In the genomic region with DNA sequence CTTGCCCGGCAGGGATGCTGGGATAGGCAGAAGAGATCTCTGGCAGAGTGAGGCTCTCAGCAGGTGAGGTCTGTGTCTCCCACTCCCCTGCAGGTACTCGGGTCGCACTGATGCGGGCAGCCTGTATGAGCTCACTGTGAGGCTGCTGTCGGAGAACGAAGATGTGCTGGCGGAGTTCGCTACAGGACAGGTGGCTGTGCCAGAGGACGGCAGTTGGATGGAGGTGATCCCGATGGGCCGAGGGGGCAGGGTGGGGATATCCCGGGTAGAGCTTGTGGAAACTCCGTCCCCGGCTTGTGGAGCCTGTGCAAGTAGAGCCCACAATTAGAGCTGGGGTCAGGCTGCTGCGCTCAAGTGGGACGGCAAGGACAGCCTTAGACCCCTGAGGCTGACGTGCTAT, we compare ENCODE assay signal across 19 mouse cellular contexts. TPM values are rescaled to one million over a fixed set of nuclear protein-coding genes. Genes with fewer than 3 reads are reported as not detected.
DNase-seq lines count a peak whose midpoint lies in the region; ATAC-seq and TF ChIP-seq lines count a peak whose summit lies in the region.
"Had no signal": no experiment of that assay in that cellular context is flagged by ENCODE, and none has a peak within 500 bp of the region (broad histone marks: within the 10 kb centered on the region; RNA-seq: fewer than 3 reads in every experiment).

No protein-coding gene starts in this region.

- peaks cover 67% of the 10 kb centered on the region for H3K27me3 ChIP-seq in forebrain, embryonic 15.5 days
- peaks cover 62% of the 10 kb centered on the region for H3K27me3 ChIP-seq in forebrain, embryonic 14.5 days (replicated peaks; ENCODE audit: control insufficient read depth, insufficient read depth, low read length)
- peaks cover 98% of the 10 kb centered on the region for H3K27me3 ChIP-seq in midbrain, embryonic 10.5 days (ENCODE audit: low read depth, poor library complexity, severe bottlenecking)
- H3K27me3 ChIP-seq in midbrain, embryonic 14.5 days (ENCODE audit: control insufficient read depth, insufficient read depth, low read length), result peaks cover 66% of the 10 kb centered on the region
- peaks cover 61% of the 10 kb centered on the region for H3K27me3 ChIP-seq in hindbrain, embryonic 11.5 days (ENCODE audit: control insufficient read depth, insufficient read depth, low read length)
- H3K27me3 ChIP-seq in hindbrain, postnatal 0 days (ENCODE audit: insufficient read depth, low read length), result peaks cover 15% of the 10 kb centered on the region; the same call in 1 of the 2 replicates

- H3K4me3 ChIP-seq in forebrain, embryonic 15.5 days, result peak overlapping the region; percentile 5; the same call in 1 of the 2 replicates
- no peak overlapping the region for H3K4me3 ChIP-seq in forebrain, embryonic 14.5 days (ENCODE audit: low read depth, low read length)
- 0 out of 2 replicates have a peak overlapping the region, but pooled peaks have one; percentile 18 for H3K4me3 ChIP-seq in midbrain, embryonic 10.5 days
- no peak overlapping the region for H3K4me3 ChIP-seq in midbrain, embryonic 14.5 days (replicated peaks; ENCODE audit: low read depth, low read length)
- H3K4me3 ChIP-seq in hindbrain, embryonic 11.5 days (ENCODE audit: low read depth, low read length), result 0 out of 2 replicates have a peak overlapping the region, but pooled peaks have one; percentile 13
- no peak overlapping the region for H3K4me3 ChIP-seq in hindbrain, postnatal 0 days (ENCODE audit: low read length)
- H3K4me3 ChIP-seq: embryonic facial prominence, embryonic 13.5 days; heart, embryonic 15.5 days had no signal

- 5% methylated on average over 17 of the region's 17 CpGs for WGBS in forebrain, embryonic 15.5 days
- 3% methylated on average over 17 of the region's 17 CpGs for WGBS in forebrain, embryonic 14.5 days
- WGBS in midbrain, embryonic 10.5 days, result 4% methylated on average over 17 of the region's 17 CpGs
- WGBS in midbrain, embryonic 14.5 days, result 5% methylated on average over 17 of the region's 17 CpGs
- 6% methylated on average over 17 of the region's 17 CpGs for WGBS in hindbrain, embryonic 11.5 days
- 10% methylated on average over 17 of the region's 17 CpGs for WGBS in hindbrain, postnatal 0 days

- H3K36me3 ChIP-seq in forebrain, embryonic 15.5 days, result no peaks in the 10 kb centered on the region
- H3K36me3 ChIP-seq in forebrain, embryonic 14.5 days (ENCODE audit: control insufficient read depth, insufficient read depth, low read length), result no peaks in the 10 kb centered on the region
- no peaks in the 10 kb centered on the region for H3K36me3 ChIP-seq in midbrain, embryonic 10.5 days
- no peaks in the 10 kb centered on the region for H3K36me3 ChIP-seq in midbrain, embryonic 14.5 days (ENCODE audit: control insufficient read depth, insufficient read depth, low read length)
- no peaks in the 10 kb centered on the region for H3K36me3 ChIP-seq in hindbrain, embryonic 11.5 days (ENCODE audit: control insufficient read depth, insufficient read depth, low read length)
- no peaks in the 10 kb centered on the region for H3K36me3 ChIP-seq in hindbrain, postnatal 0 days (ENCODE audit: insufficient read depth, low read length)
- H3K36me3 ChIP-seq: embryonic facial prominence, embryonic 13.5 days; heart, embryonic 15.5 days had no signal

- no peak overlapping the region for H3K9ac ChIP-seq in forebrain, embryonic 15.5 days (replicated peaks)
- no peak overlapping the region for H3K9ac ChIP-seq in forebrain, embryonic 14.5 days (ENCODE audit: low read length)
- H3K9ac ChIP-seq in midbrain, embryonic 14.5 days (replicated peaks; ENCODE audit: low read length), result no peak overlapping the region
- H3K9ac ChIP-seq in hindbrain, embryonic 11.5 days (ENCODE audit: low read depth, low read length), result no peak overlapping the region
- H3K9ac ChIP-seq in hindbrain, postnatal 0 days (replicated peaks; ENCODE audit: low read length), result no peak overlapping the region
- H3K9ac ChIP-seq: embryonic facial prominence, embryonic 13.5 days; heart, embryonic 15.5 days had no signal

- H3K4me1 ChIP-seq in forebrain, embryonic 15.5 days, result peaks cover 37% of the 10 kb centered on the region
- H3K4me1 ChIP-seq in forebrain, embryonic 14.5 days (ENCODE audit: control insufficient read depth, insufficient read depth, low read length), result peaks cover 9% of the 10 kb centered on the region; the same call in 1 of the 2 replicates
- H3K4me1 ChIP-seq in midbrain, embryonic 10.5 days, result peaks cover 59% of the 10 kb centered on the region
- H3K4me1 ChIP-seq in midbrain, embryonic 14.5 days (ENCODE audit: control insufficient read depth, insufficient read depth, low read length), result peaks cover 19% of the 10 kb centered on the region
- H3K4me1 ChIP-seq in hindbrain, embryonic 11.5 days (replicated peaks; ENCODE audit: control insufficient read depth, insufficient read depth, low read length), result peaks cover 12% of the 10 kb centered on the region; the same call in 1 of the 2 replicates
- H3K4me1 ChIP-seq in hindbrain, postnatal 0 days (ENCODE audit: insufficient read depth, low read length), result peaks cover 6% of the 10 kb centered on the region; the same call in 1 of the 2 replicates

- H3K9me3 ChIP-seq in forebrain, embryonic 15.5 days, result no peaks in the 10 kb centered on the region
- no peaks in the 10 kb centered on the region for H3K9me3 ChIP-seq in forebrain, embryonic 14.5 days (replicated peaks; ENCODE audit: control insufficient read depth, low read length)
- no peaks in the 10 kb centered on the region for H3K9me3 ChIP-seq in midbrain, embryonic 10.5 days (replicated peaks)
- H3K9me3 ChIP-seq in midbrain, embryonic 14.5 days (ENCODE audit: control insufficient read depth, low read length), result no peaks in the 10 kb centered on the region
- H3K9me3 ChIP-seq in hindbrain, embryonic 11.5 days (ENCODE audit: control insufficient read depth, low read length), result no peaks in the 10 kb centered on the region
- H3K9me3 ChIP-seq in hindbrain, postnatal 0 days (ENCODE audit: low read length), result no peaks in the 10 kb centered on the region
- H3K9me3 ChIP-seq: embryonic facial prominence, embryonic 13.5 days; heart, embryonic 15.5 days had no signal

- no peak for DNase-seq in forebrain, embryonic 14.5 days (ENCODE audit: low spot score)
- no peak for DNase-seq in midbrain, embryonic 10.5 days (ENCODE audit: low spot score)
- no peak for DNase-seq in midbrain, embryonic 14.5 days
- DNase-seq in hindbrain, embryonic 11.5 days (ENCODE audit: low spot score), result no peak
- no peak for DNase-seq in hindbrain, postnatal 0 days (ENCODE audit: low spot score)
- no peak for DNase-seq in right cerebral cortex, postnatal 36 days (ENCODE audit: low spot score in 2 of 2)
- DNase-seq in natural killer cell, adult 2 months (ENCODE audit: low spot score in 2 of 2), result no peak
- DNase-seq: adrenal gland, postnatal 10 days; gastrocnemius, postnatal 25 days; heart, postnatal 4 days; kidney, postnatal 4 days; liver; thymus, postnatal 36 days had no signal

- no peak for TF ChIP-seq CTCF in hindbrain, postnatal 0 days (IDR thresholded peaks at IDR 0.05; ENCODE audit: low read depth)

- no peak for ATAC-seq in forebrain, embryonic 15.5 days (replicated peaks)
- ATAC-seq in forebrain, embryonic 14.5 days, result no peak
- ATAC-seq in midbrain, embryonic 14.5 days (ENCODE audit: low FRiP score, low TSS enrichment), result no peak
- ATAC-seq in hindbrain, embryonic 11.5 days (ENCODE audit: low FRiP score), result no peak
- no peak for ATAC-seq in hindbrain, postnatal 0 days
- ATAC-seq: intestine, embryonic 16.5 days; lung, postnatal 0 days had no signal

- no peak overlapping the region for H3K4me2 ChIP-seq in forebrain, embryonic 15.5 days (replicated peaks)
- no peak overlapping the region for H3K4me2 ChIP-seq in forebrain, embryonic 14.5 days (ENCODE audit: low read length)
- no peak overlapping the region for H3K4me2 ChIP-seq in midbrain, embryonic 14.5 days (ENCODE audit: low read length)
- no peak overlapping the region for H3K4me2 ChIP-seq in hindbrain, embryonic 11.5 days (replicated peaks; ENCODE audit: low read depth, low read length)
- peak overlapping the region; percentile 36 for H3K4me2 ChIP-seq in hindbrain, postnatal 0 days (ENCODE audit: low read depth, low read length)

- no peak overlapping the region for H3K27ac ChIP-seq in forebrain, embryonic 15.5 days (replicated peaks)
- H3K27ac ChIP-seq in forebrain, embryonic 14.5 days (ENCODE audit: low read depth, low read length), result no peak overlapping the region
- no peak overlapping the region for H3K27ac ChIP-seq in midbrain, embryonic 10.5 days (replicated peaks)
- H3K27ac ChIP-seq in midbrain, embryonic 14.5 days (replicated peaks; ENCODE audit: low read depth, low read length), result no peak overlapping the region
- no peak overlapping the region for H3K27ac ChIP-seq in hindbrain, embryonic 11.5 days (ENCODE audit: low read depth, low read length)
- H3K27ac ChIP-seq in hindbrain, postnatal 0 days, result peak overlapping the region; percentile 76
- H3K27ac ChIP-seq: embryonic facial prominence, embryonic 13.5 days; heart, embryonic 15.5 days had no signal

RNA-seq across cellular contexts. Expression of gene Fbxo2, which starts 5.1 kb away (rescaled TPM):
- polyA plus RNA-seq in forebrain, embryonic 15.5 days (2015; fragmentation: Nextera tagmentation; extraction: Ambion mirVana), result 4.5 and 4.7 TPM in 2 replicates
- 2.2 and 3.2 TPM in 2 replicates for polyA plus RNA-seq in forebrain, embryonic 14.5 days (2014; fragmentation: Nextera tagmentation; extraction: Ambion mirVana)
- 1.1 and 1.3 TPM in 2 replicates for polyA plus RNA-seq in midbrain, embryonic 10.5 days (2016; fragmentation: Nextera tagmentation; extraction: Ambion mirVana)
- 3.2 and 4.0 TPM in 2 replicates for polyA plus RNA-seq in midbrain, embryonic 14.5 days (2014; fragmentation: Nextera tagmentation; extraction: Ambion mirVana)
- polyA plus RNA-seq in hindbrain, embryonic 11.5 days (2014; fragmentation: Nextera tagmentation; extraction: Ambion mirVana), result 3.0 and 3.2 TPM in 2 replicates
- total RNA-seq in hindbrain, postnatal 0 days (2014; rRNA removed), result 25.5 and 39.8 TPM in 2 replicates
- polyA plus RNA-seq in hindbrain, postnatal 0 days (2015; fragmentation: Nextera tagmentation; extraction: Ambion mirVana), result 45.6 and 49.9 TPM in 2 replicates
- polyA plus RNA-seq: liver, embryonic 16.5 days had no signal

RNA-seq across cellular contexts. Expression of gene Fbxo44, which starts 5.3 kb away (rescaled TPM):
- 60.7 and 64.6 TPM in 2 replicates for polyA plus RNA-seq in forebrain, embryonic 15.5 days (2015; fragmentation: Nextera tagmentation; extraction: Ambion mirVana)
- 70.6 and 76.3 TPM in 2 replicates for polyA plus RNA-seq in forebrain, embryonic 14.5 days (2014; fragmentation: Nextera tagmentation; extraction: Ambion mirVana)
- 39.6 and 58.5 TPM in 2 replicates for polyA plus RNA-seq in midbrain, embryonic 10.5 days (2016; fragmentation: Nextera tagmentation; extraction: Ambion mirVana)
- polyA plus RNA-seq in midbrain, embryonic 14.5 days (2014; fragmentation: Nextera tagmentation; extraction: Ambion mirVana), result 102 and 106 TPM in 2 replicates
- polyA plus RNA-seq in hindbrain, embryonic 11.5 days (2014; fragmentation: Nextera tagmentation; extraction: Ambion mirVana), result 82.2 and 82.5 TPM in 2 replicates
- 199 and 200 TPM in 2 replicates for total RNA-seq in hindbrain, postnatal 0 days (2014; rRNA removed)
- polyA plus RNA-seq in hindbrain, postnatal 0 days (2015; fragmentation: Nextera tagmentation; extraction: Ambion mirVana), result 118 and 122 TPM in 2 replicates

RNA-seq across cellular contexts. Expression of gene Fbxo6, which starts 13.6 kb away (rescaled TPM):
- 15.6 and 18.0 TPM in 2 replicates for polyA plus RNA-seq in forebrain, embryonic 15.5 days (2015; fragmentation: Nextera tagmentation; extraction: Ambion mirVana)
- 19.0 and 20.6 TPM in 2 replicates for polyA plus RNA-seq in forebrain, embryonic 14.5 days (2014; fragmentation: Nextera tagmentation; extraction: Ambion mirVana)
- 11.4 and 13.0 TPM in 2 replicates for polyA plus RNA-seq in midbrain, embryonic 10.5 days (2016; fragmentation: Nextera tagmentation; extraction: Ambion mirVana)
- 18.7 and 22.8 TPM in 2 replicates for polyA plus RNA-seq in midbrain, embryonic 14.5 days (2014; fragmentation: Nextera tagmentation; extraction: Ambion mirVana)
- polyA plus RNA-seq in hindbrain, embryonic 11.5 days (2014; fragmentation: Nextera tagmentation; extraction: Ambion mirVana), result 14.6 and 15.5 TPM in 2 replicates
- total RNA-seq in hindbrain, postnatal 0 days (2014; rRNA removed), result 23.7 and 36.3 TPM in 2 replicates
- 23.8 and 24.0 TPM in 2 replicates for polyA plus RNA-seq in hindbrain, postnatal 0 days (2015; fragmentation: Nextera tagmentation; extraction: Ambion mirVana)

RNA-seq across cellular contexts. Expression of gene Draxin, which starts 35.1 kb away (rescaled TPM):
- 21.2 TPM in 2 replicates for polyA plus RNA-seq in forebrain, embryonic 15.5 days (2015; fragmentation: Nextera tagmentation; extraction: Ambion mirVana)
- polyA plus RNA-seq in forebrain, embryonic 14.5 days (2014; fragmentation: Nextera tagmentation; extraction: Ambion mirVana), result 18.8 and 20.7 TPM in 2 replicates
- polyA plus RNA-seq in midbrain, embryonic 10.5 days (2016; fragmentation: Nextera tagmentation; extraction: Ambion mirVana), result 5.3 and 7.5 TPM in 2 replicates
- 21.8 and 24.7 TPM in 2 replicates for polyA plus RNA-seq in midbrain, embryonic 14.5 days (2014; fragmentation: Nextera tagmentation; extraction: Ambion mirVana)
- polyA plus RNA-seq in hindbrain, embryonic 11.5 days (2014; fragmentation: Nextera tagmentation; extraction: Ambion mirVana), result 12.8 and 13.8 TPM in 2 replicates
- 42.3 and 44.9 TPM in 2 replicates for total RNA-seq in hindbrain, postnatal 0 days (2014; rRNA removed)
- polyA plus RNA-seq in hindbrain, postnatal 0 days (2015; fragmentation: Nextera tagmentation; extraction: Ambion mirVana), result 7.2 TPM in 2 replicates
- total RNA-seq: gastrocnemius, postnatal 25 days; heart, postnatal 4 days had no signal
- polyA plus RNA-seq: heart, embryonic 15.5 days had no signal

RNA-seq across cellular contexts. Expression of gene Mad2l2, which starts 35.4 kb away (rescaled TPM):
- 123 and 127 TPM in 2 replicates for polyA plus RNA-seq in forebrain, embryonic 15.5 days (2015; fragmentation: Nextera tagmentation; extraction: Ambion mirVana)
- polyA plus RNA-seq in forebrain, embryonic 14.5 days (2014; fragmentation: Nextera tagmentation; extraction: Ambion mirVana), result 129 and 141 TPM in 2 replicates
- 72.6 and 85.2 TPM in 2 replicates for polyA plus RNA-seq in midbrain, embryonic 10.5 days (2016; fragmentation: Nextera tagmentation; extraction: Ambion mirVana)
- polyA plus RNA-seq in midbrain, embryonic 14.5 days (2014; fragmentation: Nextera tagmentation; extraction: Ambion mirVana), result 122 and 133 TPM in 2 replicates
- 82.5 and 88.2 TPM in 2 replicates for polyA plus RNA-seq in hindbrain, embryonic 11.5 days (2014; fragmentation: Nextera tagmentation; extraction: Ambion mirVana)
- 39.9 and 56.5 TPM in 2 replicates for total RNA-seq in hindbrain, postnatal 0 days (2014; rRNA removed)
- polyA plus RNA-seq in hindbrain, postnatal 0 days (2015; fragmentation: Nextera tagmentation; extraction: Ambion mirVana), result 99.7 and 102 TPM in 2 replicates

Comparison
In these comparisons a context has a peak if more than half of its experiments do, and no peak if none do; other contexts are left out.
1. H3K4me3 ChIP-seq: peak in forebrain, embryonic 15.5 days (single experiment), midbrain, embryonic 10.5 days (single experiment) and hindbrain, embryonic 11.5 days (single experiment); none in forebrain, embryonic 14.5 days (single experiment), midbrain, embryonic 14.5 days (single experiment) and hindbrain, postnatal 0 days (single experiment).